Mouse (Mus musculus): ENCODE data around the gene Mtfmt. TPM values are rescaled to one million over a fixed set of nuclear protein-coding genes. Genes with fewer than 3 reads are reported as not detected.
A peak's percentile ranks its signal among the peaks of the same experiment; 100 is the strongest.

The Mtfmt gene
- polyA plus RNA-seq, 1 experiment from 2014 or later, result 6.2 TPM

DNA sequence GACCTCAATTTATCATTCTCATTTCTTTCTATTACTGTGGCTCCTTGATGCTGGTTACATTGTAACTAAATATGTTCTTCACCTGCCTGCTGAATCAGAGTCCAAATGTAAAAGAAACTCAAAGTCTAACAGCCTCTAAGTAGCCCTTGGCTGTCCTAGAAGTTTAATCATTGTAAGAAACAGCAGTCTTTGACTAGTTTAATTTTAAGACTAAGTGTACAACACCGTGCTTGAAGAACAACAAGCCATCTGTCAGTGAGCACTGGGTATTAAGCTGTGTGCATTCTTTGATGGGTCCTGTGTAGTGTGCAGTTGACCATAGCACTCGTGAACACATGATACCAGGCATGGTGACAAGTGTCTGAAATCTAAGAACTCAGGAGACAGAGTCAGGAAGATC is 8.1 kb upstream of the Mtfmt start:
- Histone ChIP-seq H3K4me3 (replicated peaks) (no peak overlapping the region), H3K9me3 (replicated peaks) (no peaks in the 10 kb centered on the region), H3K36me3 (replicated peaks) (no peaks in the 10 kb centered on the region), H3K27me3 (no peaks in the 10 kb centered on the region), H3K27ac (replicated peaks) (no peak overlapping the region), H3K4me1 (replicated peaks) (no peaks in the 10 kb centered on the region), H3K4me2 (no peak overlapping the region), H3K9ac (no peak overlapping the region)
- no peak for ATAC-seq (ENCODE audit: insufficient read depth)
- 46% methylated on average over 2 of the region's 2 CpGs for WGBS (ENCODE audit: insufficient replicate concordance)

- no peaks in the 10 kb centered on the region for H3K27me3 ChIP-seq
- H3K27ac ChIP-seq (replicated peaks), result no peak overlapping the region
- ATAC-seq (ENCODE audit: insufficient read depth), result no peak
- WGBS (ENCODE audit: insufficient replicate concordance), result 65% methylated on average over 5 of the region's 5 CpGs
- H3K4me2 ChIP-seq, result no peak overlapping the region
- H3K4me1 ChIP-seq (replicated peaks), result no peaks in the 10 kb centered on the region
- H3K36me3 ChIP-seq (replicated peaks), result no peaks in the 10 kb centered on the region
- H3K9ac ChIP-seq, result no peak overlapping the region
- no peaks in the 10 kb centered on the region for H3K9me3 ChIP-seq (replicated peaks)
- H3K4me3 ChIP-seq (replicated peaks), result no peak overlapping the region
These were observed 7.6 kb upstream of the Mtfmt start for GRCm38 (mm10) chr9:65428003-65428402.

GRCm38 (mm10) chr9:65430401-65430800 is 5.2 kb upstream of the Mtfmt start:
- Histone ChIP-seq H3K9ac (no peak overlapping the region), H3K4me3 (replicated peaks) (no peak overlapping the region), H3K4me2 (no peak overlapping the region), H3K27me3 (no peaks in the 10 kb centered on the region), H3K9me3 (replicated peaks) (no peaks in the 10 kb centered on the region), H3K4me1 (replicated peaks) (peaks cover 8% of the 10 kb centered on the region; the same call in 1 of the 2 replicates), H3K27ac (replicated peaks) (no peak overlapping the region), H3K36me3 (replicated peaks) (no peaks in the 10 kb centered on the region)
- no peak for ATAC-seq (ENCODE audit: insufficient read depth)

GRCm38 (mm10) chr9:65430921-65431320 is 4.7 kb upstream of the Mtfmt start:
- no peaks in the 10 kb centered on the region for H3K9me3 ChIP-seq (replicated peaks)
- no peak overlapping the region for H3K27ac ChIP-seq (replicated peaks)
- ATAC-seq (ENCODE audit: insufficient read depth), result no peak
- H3K9ac ChIP-seq, result no peak overlapping the region
- no peaks in the 10 kb centered on the region for H3K27me3 ChIP-seq
- no peaks in the 10 kb centered on the region for H3K36me3 ChIP-seq (replicated peaks)
- no peak overlapping the region for H3K4me2 ChIP-seq
- WGBS (ENCODE audit: insufficient replicate concordance), result 85% methylated on average over 5 of the region's 5 CpGs
- peaks cover 11% of the 10 kb centered on the region; the same call in 1 of the 2 replicates for H3K4me1 ChIP-seq (replicated peaks)
- no peak overlapping the region for H3K4me3 ChIP-seq (replicated peaks)

- Histone ChIP-seq H3K4me3 (replicated peaks) (no peak overlapping the region), H3K36me3 (replicated peaks) (no peaks in the 10 kb centered on the region), H3K9me3 (replicated peaks) (no peaks in the 10 kb centered on the region), H3K4me2 (no peak overlapping the region), H3K4me1 (replicated peaks) (peaks cover 19% of the 10 kb centered on the region), H3K27ac (replicated peaks) (no peak overlapping the region), H3K9ac (no peak overlapping the region), H3K27me3 (no peaks in the 10 kb centered on the region)
- no peak for ATAC-seq (ENCODE audit: insufficient read depth)
- under 1% methylated on average over 3 of the region's 3 CpGs for WGBS (ENCODE audit: insufficient replicate concordance)
These were observed 3.3 kb upstream of the Mtfmt start for GRCm38 (mm10) chr9:65432236-65432635.

DNA sequence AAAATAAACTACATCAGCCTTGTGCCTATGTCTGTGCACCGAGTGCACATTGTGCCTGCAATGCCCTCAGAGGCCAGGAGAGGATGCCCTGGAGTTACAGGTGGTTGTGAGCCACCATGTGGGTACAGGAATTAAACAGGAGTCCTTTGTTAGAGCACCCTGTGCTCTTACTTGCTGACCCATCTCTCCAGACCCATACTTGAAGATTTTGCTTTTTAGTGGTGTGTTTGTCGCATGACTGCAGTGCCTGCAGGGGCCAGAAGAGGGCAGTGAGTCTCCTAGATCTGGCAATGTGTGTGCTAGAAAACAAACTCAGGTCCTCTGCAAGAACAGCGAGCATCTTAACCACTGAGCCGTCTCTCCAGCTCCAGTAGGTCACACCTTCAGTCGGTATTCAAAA is 1.4 kb upstream of the Mtfmt start:
- no peak for ATAC-seq (ENCODE audit: insufficient read depth)
- H3K9ac ChIP-seq, result no peak overlapping the region
- no peaks in the 10 kb centered on the region for H3K27me3 ChIP-seq
- no peak overlapping the region for H3K4me3 ChIP-seq (replicated peaks)
- no peaks in the 10 kb centered on the region for H3K9me3 ChIP-seq (replicated peaks)
- H3K36me3 ChIP-seq (replicated peaks), result no peaks in the 10 kb centered on the region
- no peak overlapping the region for H3K27ac ChIP-seq (replicated peaks)
- no peak overlapping the region for H3K4me2 ChIP-seq
- peaks cover 19% of the 10 kb centered on the region for H3K4me1 ChIP-seq (replicated peaks)
- WGBS (ENCODE audit: insufficient replicate concordance), result 38% methylated on average over 5 of the region's 5 CpGs

- Histone ChIP-seq H3K9me3 (replicated peaks) (no peaks in the 10 kb centered on the region), H3K4me3 (replicated peaks) (no peak overlapping the region), H3K9ac (no peak overlapping the region; the same call in 1 of the 2 replicates), H3K27ac (replicated peaks) (no peak overlapping the region), H3K27me3 (no peaks in the 10 kb centered on the region), H3K4me2 (no peak overlapping the region), H3K36me3 (replicated peaks) (no peaks in the 10 kb centered on the region), H3K4me1 (replicated peaks) (peaks cover 19% of the 10 kb centered on the region)
- no peak for ATAC-seq (ENCODE audit: insufficient read depth)
- 61% methylated on average over 4 of the region's 4 CpGs for WGBS (ENCODE audit: insufficient replicate concordance)
These were observed 371 bp upstream of the Mtfmt start for GRCm38 (mm10) chr9:65435211-65435610.

- H3K27ac ChIP-seq (replicated peaks), result no peak overlapping the region
- H3K4me1 ChIP-seq (replicated peaks), result no peaks in the 10 kb centered on the region
- H3K4me3 ChIP-seq (replicated peaks), result no peak overlapping the region
- peaks cover 50% of the 10 kb centered on the region for H3K36me3 ChIP-seq (replicated peaks)
- 86% methylated on average over 4 of the region's 4 CpGs for WGBS (ENCODE audit: insufficient replicate concordance)
- H3K27me3 ChIP-seq, result no peaks in the 10 kb centered on the region
- no peaks in the 10 kb centered on the region for H3K9me3 ChIP-seq (replicated peaks)
- H3K4me2 ChIP-seq, result no peak overlapping the region
- no peak for ATAC-seq (ENCODE audit: insufficient read depth)
- no peak overlapping the region for H3K9ac ChIP-seq
These were observed 9.1 kb downstream of the Mtfmt start for GRCm38 (mm10) chr9:65444692-65445091.

- Histone ChIP-seq H3K4me2 (no peak overlapping the region), H3K4me3 (replicated peaks) (no peak overlapping the region), H3K36me3 (replicated peaks) (peaks cover 52% of the 10 kb centered on the region), H3K27me3 (no peaks in the 10 kb centered on the region), H3K4me1 (replicated peaks) (no peaks in the 10 kb centered on the region), H3K9ac (no peak overlapping the region), H3K9me3 (replicated peaks) (no peaks in the 10 kb centered on the region), H3K27ac (replicated peaks) (no peak overlapping the region)
- 68% methylated on average over 6 of the region's 6 CpGs for WGBS (ENCODE audit: insufficient replicate concordance)
- no peak for ATAC-seq (ENCODE audit: insufficient read depth)
These were observed 12.4 kb downstream of the Mtfmt start for GRCm38 (mm10) chr9:65447951-65448350.

GRCm38 (mm10) chr9:65458975-65459374 is 23.4 kb downstream of the Mtfmt start:
- ATAC-seq (ENCODE audit: insufficient read depth), result no peak
- Histone ChIP-seq H3K4me2 (no peak overlapping the region), H3K9me3 (replicated peaks) (no peaks in the 10 kb centered on the region)

DNA sequence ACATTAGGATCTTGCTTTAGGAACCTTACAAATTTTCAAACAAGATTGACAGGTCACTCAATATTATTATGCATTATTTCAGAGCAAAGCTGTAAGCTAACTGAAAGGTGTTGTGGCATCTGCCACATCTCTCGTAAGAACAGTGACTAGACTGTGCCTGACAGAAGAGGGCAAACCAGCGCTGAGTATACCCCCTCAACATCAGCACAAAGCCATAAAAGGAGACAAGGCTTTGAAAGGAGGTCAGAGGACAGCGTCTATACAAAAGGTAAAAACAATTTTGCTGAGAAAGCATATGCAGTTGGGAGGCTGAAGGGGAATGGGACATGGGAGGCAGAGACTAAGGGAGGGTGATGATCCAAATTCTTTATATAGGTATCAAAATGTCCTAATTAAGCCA is 24.6 kb downstream of the Mtfmt start:
- WGBS (ENCODE audit: insufficient replicate concordance), result 63% methylated on average over 3 of the region's 3 CpGs
- H3K9ac ChIP-seq, result no peak overlapping the region
- H3K4me2 ChIP-seq, result peak overlapping the region; percentile 83
- no peaks in the 10 kb centered on the region for H3K9me3 ChIP-seq (replicated peaks)
- H3K4me1 ChIP-seq (replicated peaks), result peaks cover 37% of the 10 kb centered on the region
- H3K4me3 ChIP-seq (replicated peaks), result peak overlapping the region; percentile 83
- no peak for ATAC-seq (ENCODE audit: insufficient read depth)
- no peaks in the 10 kb centered on the region for H3K36me3 ChIP-seq (replicated peaks)
- no peaks in the 10 kb centered on the region for H3K27me3 ChIP-seq
- no peak overlapping the region for H3K27ac ChIP-seq (replicated peaks)

More at GRCm38 (mm10) chr9:65458975-65459374, 23.4 kb downstream of the Mtfmt start:
- Histone ChIP-seq H3K4me3 (replicated peaks) (no peak overlapping the region), H3K9ac (no peak overlapping the region), H3K4me1 (replicated peaks) (peaks cover 27% of the 10 kb centered on the region), H3K36me3 (replicated peaks) (no peaks in the 10 kb centered on the region), H3K27me3 (no peaks in the 10 kb centered on the region), H3K27ac (replicated peaks) (no peak overlapping the region)
- 73% methylated on average over 2 of the region's 2 CpGs for WGBS (ENCODE audit: insufficient replicate concordance)

DNA sequence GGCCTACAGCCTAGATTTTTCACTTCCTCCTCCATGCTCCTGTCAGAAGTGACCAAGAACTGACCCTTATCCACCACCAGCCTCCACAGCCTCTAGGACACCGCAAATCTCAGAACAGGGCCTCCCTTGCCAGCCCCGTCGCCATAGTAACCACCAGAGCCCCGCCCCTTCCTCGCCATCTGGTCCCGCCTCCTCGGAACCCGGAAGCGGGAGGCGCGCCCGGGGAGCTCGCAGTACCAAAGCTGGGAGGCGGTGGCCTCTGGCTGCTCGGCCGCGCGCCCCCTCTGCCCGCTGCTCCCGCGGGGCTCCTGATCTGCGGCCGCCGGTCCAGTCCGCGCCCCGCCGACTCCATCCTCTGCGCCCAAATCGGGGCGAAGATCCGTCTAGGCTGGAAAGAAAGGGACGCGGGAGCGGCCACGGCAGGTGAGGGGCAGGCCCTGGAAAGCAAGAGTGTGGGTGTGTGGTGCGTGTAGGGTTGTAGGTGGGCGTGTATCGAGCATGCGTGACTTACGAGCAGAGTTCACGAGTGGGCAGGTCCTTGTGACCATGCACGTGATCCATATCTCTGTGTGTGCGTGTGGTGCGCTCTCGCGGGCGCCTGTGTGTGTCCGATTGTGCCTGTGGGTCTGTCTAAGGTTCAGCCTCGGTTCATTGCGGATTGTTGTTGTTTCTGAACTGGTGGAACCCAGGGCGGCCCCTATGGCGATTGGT is 25.3 kb downstream of the Mtfmt start, which contains the start of gene Spg21:
Spg21 (plus strand) TSS at position 216 of the 711 bp plus-strand sequence.
- no peaks in the 10 kb centered on the region for H3K27me3 ChIP-seq
- peak within 1 kb of the TSS; percentile 83 for H3K4me3 ChIP-seq (replicated peaks)
- H3K9ac ChIP-seq, result peak within 1 kb of the TSS; percentile 68
- H3K9me3 ChIP-seq (replicated peaks), result no peaks in the 10 kb centered on the region
- ATAC-seq (ENCODE audit: insufficient read depth), result peak; percentile 85
- H3K4me1 ChIP-seq (replicated peaks), result peaks cover 37% of the 10 kb centered on the region
- under 1% methylated on average over 53 of the region's 53 CpGs for WGBS (ENCODE audit: insufficient replicate concordance)
- H3K27ac ChIP-seq (replicated peaks), result peak within 1 kb of the TSS; percentile 76
- H3K4me2 ChIP-seq, result peak within 1 kb of the TSS; percentile 83
- H3K36me3 ChIP-seq (replicated peaks), result peaks cover 4% of the 10 kb centered on the region; the same call in 1 of the 2 replicates
